Mouse (Mus musculus) heart, adult 2 months (tissue): ENCODE results near the gene Calm3. TPM values are rescaled to one million over a fixed set of nuclear protein-coding genes. Genes with fewer than 3 reads are reported as not detected.

ENCODE experiments used
- DNase-seq, 2 experiments: peaks; one replicate each; pipeline ENCODE4 v3.0.0; 2021
- H3K27ac ChIP-seq: fragments of 200-600 bp; 2 replicates; pipeline ENCODE4 v1.8.1; 2022
- H3K27me3 ChIP-seq: fragments of 200-500 bp; 2 replicates; pipeline ENCODE4 v1.6.1; 2012; ENCODE audit warnings: mild to moderate bottlenecking, low read length, inconsistent platforms, mixed read lengths; ENCODE audit not compliant: control insufficient read depth, insufficient read depth
- H3K36me3 ChIP-seq: fragments of 200-500 bp; 2 replicates; pipeline ENCODE4 v1.6.1; 2012; ENCODE audit warnings: low read length, inconsistent platforms; ENCODE audit not compliant: control insufficient read depth, insufficient read depth
- H3K4me1 ChIP-seq: fragments of 200-500 bp; 2 replicates; pipeline ENCODE4 v1.6.1; 2011; ENCODE audit warnings: low read length; ENCODE audit not compliant: control insufficient read depth, insufficient read depth
- H3K4me3 ChIP-seq: fragments of 200-600 bp; 2 replicates; pipeline ENCODE4 v1.8.1; 2022
- H3K79me2 ChIP-seq: fragments of 200-500 bp; replicated peaks from 2 replicates; pipeline ENCODE4 v1.6.1; 2012; ENCODE audit warnings: mild to moderate bottlenecking, inconsistent platforms, low read length, moderate library complexity, mixed read lengths; ENCODE audit not compliant: control insufficient read depth, insufficient read depth
- H3K9ac ChIP-seq: fragments of 200-500 bp; 2 replicates; pipeline ENCODE4 v1.6.1; 2012; ENCODE audit warnings: low read depth, mild to moderate bottlenecking, control low read depth, inconsistent platforms, low read length, mixed read lengths
- CTCF ChIP-seq: fragments of 200-600 bp; IDR thresholded peaks from 2 replicates; pipeline ENCODE4 v1.8.1; 2022; ENCODE audit warnings: antibody characterized with exemption, mild to moderate bottlenecking, moderate library complexity
- EP300 ChIP-seq: fragments of 200-500 bp; IDR thresholded peaks from 2 replicates; pipeline ENCODE4 v1.6.1; 2011; ENCODE audit warnings: low read depth, low read length, control low read depth; ENCODE audit not compliant: insufficient read depth
- POLR2A ChIP-seq: fragments of 200-500 bp; IDR thresholded peaks from 2 replicates; pipeline ENCODE4 v1.6.1; 2011; ENCODE audit warnings: mild to moderate bottlenecking, low read depth, low read length, control low read depth; ENCODE audit not compliant: insufficient read depth
- WGBS: fragments of 180-500 bp; shearing (Covaris S2); methylation state at CpG from one replicate; pipeline ENCODE4 v1.1.7; 2018; 5-methylcytosine and 5-hydroxymethylcytosine counted together
- intact Hi-C: fragments of 180-260 bp; cut with DNase I; formaldehyde crosslinking; loops from one replicate; pipeline ENCODE4 v1.15.1; 2025
- polyA plus RNA-seq: library from polyadenylated mRNA; depleted of rRNA; stranded (reverse); fragments of >200 nt; gene quantifications from 2 replicates; pipeline ENCODE4 v1.2.3, GENCODE M21; 2012
- total RNA-seq, 2 experiments: library from RNA; stranded (reverse); gene quantifications; 2 replicates each; pipeline ENCODE4 v1.2.3; 2021

Calm3 gene
- total and polyA plus RNA-seq, 3 experiments = 163 to 175 (median 168) TPM

DNA sequence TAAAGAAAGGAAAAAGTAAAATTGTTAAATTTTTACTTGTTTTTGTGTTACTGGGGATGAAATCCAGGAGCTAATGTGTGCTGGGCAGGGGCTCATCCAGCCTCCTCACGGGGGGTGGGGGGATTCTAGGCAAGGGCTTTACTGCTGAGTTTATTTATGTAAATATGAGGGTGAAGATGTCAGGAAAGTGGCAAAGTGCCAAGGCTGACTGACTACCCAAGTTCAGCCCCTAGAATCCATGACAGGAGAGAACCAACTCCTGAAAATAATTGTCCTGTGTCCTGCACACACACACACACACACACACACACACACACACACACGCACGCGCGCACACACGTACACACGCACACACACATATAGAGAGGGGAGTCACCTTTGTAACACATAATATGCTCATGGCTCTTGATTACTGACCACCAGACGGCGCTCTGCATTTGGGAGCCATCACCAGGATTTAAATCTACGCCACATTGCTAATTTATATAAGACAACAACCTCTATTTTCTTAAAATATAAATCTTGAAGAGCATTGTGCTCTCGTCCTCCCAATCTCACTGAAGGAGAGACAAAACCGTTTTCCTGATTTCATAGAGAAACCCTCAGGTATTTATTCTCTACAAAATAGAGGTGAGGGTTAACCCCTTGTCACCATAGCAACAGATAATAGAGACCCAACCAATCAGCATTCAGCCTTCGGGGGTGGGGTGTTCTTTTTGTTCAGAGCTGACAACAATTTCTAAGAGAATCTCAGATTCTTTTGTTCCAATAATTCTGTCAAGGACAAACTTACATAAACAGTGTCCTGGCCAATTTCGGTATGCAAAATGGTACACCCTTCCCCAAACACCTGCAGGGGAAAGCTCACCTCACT lies 9.0 kb upstream of the Calm3 start:
- TF ChIP-seq EP300 (no peak), CTCF (peak; percentile 70)
- no peaks in the 10 kb centered on the region for H3K4me1 ChIP-seq
- peak in 1 of 2 experiments; percentile 47 for DNase-seq
- H3K27me3 ChIP-seq = no peaks in the 10 kb centered on the region
- no peaks in the 10 kb centered on the region for H3K36me3 ChIP-seq
- WGBS = 45% methylated on average over 14 of the region's 14 CpGs
- intact Hi-C loops = loop anchor here (1.0 to 5.0 kb wide), 3 partner anchors 17 to 119 kb away; no protein-coding TSS in a partner anchor
- no peak overlapping the region for H3K27ac ChIP-seq
- no peak overlapping the region for H3K9ac ChIP-seq
- no peak overlapping the region for H3K4me3 ChIP-seq
- H3K79me2 ChIP-seq = no peaks in the 10 kb centered on the region

- whole genome bisulfite sequencing = 20% methylated on average over 14 of the region's 14 CpGs
- intact Hi-C loops = loop anchor here (1.0 to 5.0 kb wide), 4 partner anchors 18 to 134 kb away; no protein-coding TSS in a partner anchor
- Histone ChIP-seq H3K4me3 (no peak overlapping the region), H3K9ac (no peak overlapping the region), H3K79me2 (no peaks in the 10 kb centered on the region), H3K36me3 (no peaks in the 10 kb centered on the region), H3K4me1 (no peaks in the 10 kb centered on the region), H3K27ac (no peak overlapping the region), H3K27me3 (no peaks in the 10 kb centered on the region)
- TF ChIP-seq POLR2A (no peak), EP300 (0 out of 2 replicates have a peak, but pooled peaks have one; percentile 38), CTCF (peak; percentile 91)
- peak; percentile 76 to 78 for DNase-seq
Observed at GRCm38 (mm10) chr7:16931968-16932627, 8.2 kb upstream of the Calm3 start.

DNA sequence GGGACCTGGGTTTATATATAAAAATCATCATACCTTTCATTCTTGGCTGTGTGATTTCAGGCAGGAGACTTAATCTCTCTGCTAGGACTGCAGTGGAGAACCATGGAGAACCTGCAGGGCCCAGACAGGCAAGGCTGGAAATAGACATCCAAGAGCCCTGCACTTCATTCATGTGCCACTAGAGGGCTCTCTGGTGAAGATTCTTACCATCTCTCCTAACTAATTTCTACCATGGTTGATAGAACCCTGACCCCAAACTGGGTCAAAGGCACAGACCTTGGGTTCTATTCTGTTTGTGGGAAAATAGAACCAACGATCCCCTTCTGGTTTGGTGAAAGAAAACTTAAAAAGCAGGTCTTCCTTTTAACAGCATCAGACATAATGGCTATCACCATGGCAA lies 6.9 kb upstream of the Calm3 start:
- intact Hi-C loops = loop anchor here (1.0 to 5.0 kb wide), 2 partner anchors 121 to 135 kb away; no protein-coding TSS in a partner anchor
- no peak overlapping the region for H3K9ac ChIP-seq
- no peaks in the 10 kb centered on the region for H3K4me1 ChIP-seq
- no peaks in the 10 kb centered on the region for H3K36me3 ChIP-seq
- no peaks in the 10 kb centered on the region for H3K27me3 ChIP-seq
- no peak overlapping the region for H3K27ac ChIP-seq
- H3K79me2 ChIP-seq = no peaks in the 10 kb centered on the region
- WGBS = 0% methylated on average over 1 of the region's 1 CpGs
- H3K4me3 ChIP-seq = no peak overlapping the region
- peak; percentile 67 to 76 for DNase-seq
- TF ChIP-seq POLR2A = no peak
- TF ChIP-seq CTCF = no peak; the same call in 1 of the 2 replicates

DNA sequence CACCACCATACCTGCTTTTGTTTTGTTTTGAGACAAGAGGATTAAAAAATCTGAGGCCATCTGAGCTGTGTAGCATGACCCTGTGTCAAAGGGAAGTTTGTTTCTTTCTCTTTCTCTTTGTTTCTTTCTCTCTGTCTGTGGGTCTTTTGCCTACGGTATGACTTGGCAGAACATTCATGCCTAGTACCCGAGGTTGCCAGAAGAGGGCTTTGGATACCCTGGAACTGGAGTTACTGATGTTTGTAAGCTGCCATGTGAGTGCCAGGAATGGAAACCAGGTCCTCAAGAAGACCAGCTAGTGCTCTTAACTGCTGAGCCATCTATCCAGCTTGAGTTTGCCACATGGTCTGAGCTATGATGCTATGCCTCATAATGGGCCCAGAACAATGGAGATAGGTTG lies 4.4 kb upstream of the Calm3 start:
- Histone ChIP-seq H3K79me2 (0 out of 2 replicates have a peak, but pooled peaks cover under 1% of the 10 kb centered on the region), H3K4me3 (no peak overlapping the region), H3K27me3 (no peaks in the 10 kb centered on the region), H3K9ac (no peak overlapping the region), H3K4me1 (no peaks in the 10 kb centered on the region), H3K27ac (no peak overlapping the region), H3K36me3 (no peaks in the 10 kb centered on the region)
- 34% methylated on average over 2 of the region's 2 CpGs for WGBS
- intact Hi-C loops = loop anchor here (10.0 kb wide), 1 partner anchor 314 kb away; the partner anchor contains the start of gene Arhgap35
- TF ChIP-seq POLR2A = no peak
- no peak for TF ChIP-seq EP300
- no peak for TF ChIP-seq CTCF
- no peak for DNase-seq

GRCm38 (mm10) chr7:16923283-16924036 lies 454 bp downstream of the Calm3 start:
- peak overlapping the region; percentile 91 for H3K9ac ChIP-seq
- no peaks in the 10 kb centered on the region for H3K27me3 ChIP-seq
- peak overlapping the region; percentile 98 for H3K4me3 ChIP-seq
- WGBS = under 1% methylated on average over 57 of the region's 57 CpGs
- intact Hi-C loops = loop anchor here (10.0 kb wide), 1 partner anchor 309 kb away; the partner anchor contains the start of gene Arhgap35
- H3K36me3 ChIP-seq = no peaks in the 10 kb centered on the region
- no peak for TF ChIP-seq CTCF
- TF ChIP-seq POLR2A = no peak
- no peak for TF ChIP-seq EP300
- peak overlapping the region; percentile 100 for H3K27ac ChIP-seq
- peaks cover 5% of the 10 kb centered on the region; the same call in 1 of the 2 replicates for H3K79me2 ChIP-seq
- peaks cover 15% of the 10 kb centered on the region for H3K4me1 ChIP-seq
- peak in 1 of 2 experiments; percentile 49 for DNase-seq
